Mouse (Mus musculus): ENCODE data around the gene Fuz.

GRCm38 (mm10) chr7:44864595-44865542, 31.0 kb upstream of the Fuz start:
- TF ChIP-seq CTCF (conservative IDR thresholded peaks at IDR 0.05; ENCODE audit: low read length) (no peak), NANOG (IDR thresholded peaks at IDR 0.05; ENCODE audit: borderline replicate concordance, low read length) (no peak)

Data from E14TG2a.4 (cell line).